Mouse (Mus musculus) liver, adult 2 months (tissue): ENCODE measurements around the gene Scap.

ENCODE experiments used
- CTCF ChIP-seq: fragments of 200-500 bp; IDR thresholded peaks from 2 replicates; pipeline ENCODE4 v1.5.1; 2011; ENCODE audit warnings: low read depth, low read length, control low read depth
- POLR2A ChIP-seq: fragments of 200-500 bp; IDR thresholded peaks from 2 replicates; pipeline ENCODE4 v1.6.1; 2011; ENCODE audit warnings: low read length, control low read depth; ENCODE audit not compliant: insufficient read depth; ENCODE audit errors: extremely low read depth

DNA sequence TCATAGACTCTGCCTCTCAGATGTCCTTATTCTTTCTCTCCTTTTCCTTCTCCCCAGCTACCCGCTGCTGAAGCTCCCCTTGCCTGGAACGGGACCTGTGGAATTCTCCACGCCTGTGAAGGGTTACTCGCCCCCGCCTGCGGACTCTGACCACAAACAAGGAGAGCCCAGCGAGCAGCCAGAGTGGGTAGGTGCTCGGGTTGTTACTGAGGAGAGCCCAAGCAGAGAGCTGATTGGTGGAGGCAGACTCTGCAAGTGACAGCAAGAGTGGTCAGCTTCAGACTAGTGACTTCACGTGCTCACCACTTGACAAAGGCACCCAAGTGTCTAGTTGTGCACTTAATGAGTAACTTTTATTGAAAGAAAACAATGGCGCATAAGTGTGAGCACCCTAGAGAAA is 29.2 kb downstream of the Scap start:
- TF ChIP-seq POLR2A: no peak
- TF ChIP-seq CTCF: no peak
